Mouse (Mus musculus): ENCODE data around the gene Ufc1.

DNA sequence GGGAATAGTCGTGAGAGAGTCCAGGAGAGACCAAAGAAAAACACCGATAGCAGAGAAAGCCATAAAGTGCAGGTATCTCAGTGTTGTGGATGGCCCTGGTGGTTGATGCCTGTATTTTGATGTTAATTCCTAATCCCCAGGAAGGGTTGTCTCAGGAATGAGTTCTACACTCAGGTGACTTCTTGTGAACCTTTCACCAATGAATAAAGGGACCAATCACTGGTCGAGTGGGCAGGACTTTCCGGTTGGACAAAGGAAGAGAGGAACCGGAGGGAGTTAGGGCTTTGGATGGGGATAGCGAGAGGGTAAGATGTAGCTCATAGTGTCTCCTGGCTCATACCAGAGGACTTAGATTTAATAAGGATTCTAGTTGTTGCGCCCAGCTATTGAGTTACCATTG lies 24.9 kb upstream of the Ufc1 start:
- TF ChIP-seq TCF12 (IDR thresholded peaks at IDR 0.05; ENCODE audit: insufficient read depth, poor library complexity, severe bottlenecking) = no peak
- no peak for TF ChIP-seq E2F4 (IDR thresholded peaks at IDR 0.05; ENCODE audit: insufficient read depth)

Measured in myocyte (in vitro differentiated cells).